ENCODE assay signal across 9 mouse cellular contexts in genomic region chr4:143118843-143119242, GRCm38 (mm10).
DNase-seq lines count a peak whose midpoint lies in the region; ATAC-seq and TF ChIP-seq lines count a peak whose summit lies in the region.
"Had no signal": no experiment of that assay in that cellular context is flagged by ENCODE, and none has a peak within 500 bp of the region (broad histone marks: within the 10 kb centered on the region; RNA-seq: fewer than 3 reads in every experiment).

No protein-coding gene starts in this region.

- H3K27ac ChIP-seq in left cerebral cortex, adult 2 months, result no peak overlapping the region
- no peak overlapping the region for H3K27ac ChIP-seq in intestine, postnatal 0 days (ENCODE audit: low read depth, low read length)
- H3K27ac ChIP-seq in forebrain, embryonic 15.5 days (replicated peaks), result no peak overlapping the region
- H3K27ac ChIP-seq in midbrain, embryonic 16.5 days (ENCODE audit: low read length), result no peak overlapping the region

- WGBS in lung, adult 2 months, result 3% methylated on average over 4 of the region's 4 CpGs
- 58% methylated on average over 4 of the region's 4 CpGs for WGBS in intestine, postnatal 0 days
- 56% methylated on average over 4 of the region's 4 CpGs for WGBS in forebrain, embryonic 15.5 days
- WGBS in midbrain, embryonic 16.5 days, result 56% methylated on average over 4 of the region's 4 CpGs

- H3K4me1 ChIP-seq in lung, adult 2 months (ENCODE audit: control insufficient read depth, insufficient read depth, low read length), result peaks cover 9% of the 10 kb centered on the region
- H3K4me1 ChIP-seq in intestine, postnatal 0 days (replicated peaks; ENCODE audit: control insufficient read depth, insufficient read depth, low read length), result no peaks in the 10 kb centered on the region
- peaks cover 19% of the 10 kb centered on the region for H3K4me1 ChIP-seq in forebrain, embryonic 15.5 days
- H3K4me1 ChIP-seq in midbrain, embryonic 16.5 days (ENCODE audit: control insufficient read depth, insufficient read depth, low read length), result peaks cover 18% of the 10 kb centered on the region; the same call in 1 of the 2 replicates

- no peak overlapping the region for H3K4me2 ChIP-seq in intestine, postnatal 0 days (replicated peaks; ENCODE audit: low read depth)
- H3K4me2 ChIP-seq in forebrain, embryonic 15.5 days (replicated peaks), result no peak overlapping the region
- H3K4me2 ChIP-seq in midbrain, embryonic 16.5 days (ENCODE audit: low read length), result no peak overlapping the region

- H3K9me3 ChIP-seq in intestine, postnatal 0 days (ENCODE audit: control insufficient read depth), result no peaks in the 10 kb centered on the region
- no peaks in the 10 kb centered on the region for H3K9me3 ChIP-seq in forebrain, embryonic 15.5 days
- no peaks in the 10 kb centered on the region for H3K9me3 ChIP-seq in midbrain, embryonic 16.5 days (replicated peaks; ENCODE audit: control insufficient read depth, low read length, poor library complexity, severe bottlenecking)

- no peak for TF ChIP-seq POLR2A in lung, adult 2 months (IDR thresholded peaks at IDR 0.05; ENCODE audit: borderline replicate concordance, extremely low read depth, low read depth, low read length)

- DNase-seq in left cerebral cortex, postnatal 10 days (ENCODE audit: extremely low spot score in 1 of 2, low spot score in 2 of 2), result peak; percentile 46 to 54
- DNase-seq in left cerebral cortex, adult 2 months (ENCODE audit: extremely low spot score in 1 of 2, low spot score in 2 of 2), result no peak
- peak; percentile 68 to 76 for DNase-seq in heart, adult 9 months (ENCODE audit: low spot score in 2 of 2)
- DNase-seq in lung, adult 2 months, result peak; percentile 76

- TF ChIP-seq CTCF in left cerebral cortex, adult 2 months (IDR thresholded peaks at IDR 0.05), result no peak
- no peak for TF ChIP-seq CTCF in lung, adult 2 months (IDR thresholded peaks at IDR 0.05; ENCODE audit: insufficient read depth, low read length)
- no peak for TF ChIP-seq CTCF in intestine, postnatal 0 days (IDR thresholded peaks at IDR 0.05; ENCODE audit: low read depth)

- no peaks in the 10 kb centered on the region for H3K27me3 ChIP-seq in intestine, postnatal 0 days (replicated peaks; ENCODE audit: control insufficient read depth, insufficient read depth, low read length)
- no peaks in the 10 kb centered on the region for H3K27me3 ChIP-seq in forebrain, embryonic 15.5 days
- H3K27me3 ChIP-seq in midbrain, embryonic 16.5 days (ENCODE audit: control insufficient read depth, insufficient read depth, low read depth, low read length), result no peaks in the 10 kb centered on the region

- no peak overlapping the region for H3K4me3 ChIP-seq in left cerebral cortex, adult 2 months
- no peak overlapping the region for H3K4me3 ChIP-seq in lung, adult 2 months (replicated peaks; ENCODE audit: extremely low read depth, low read depth, low read length)
- no peak overlapping the region for H3K4me3 ChIP-seq in intestine, postnatal 0 days (ENCODE audit: low read depth, low read length)
- no peak overlapping the region for H3K4me3 ChIP-seq in forebrain, embryonic 15.5 days
- H3K4me3 ChIP-seq in midbrain, embryonic 16.5 days (ENCODE audit: low read depth, low read length), result no peak overlapping the region
- H3K4me3 ChIP-seq: erythroblast, embryonic 14.5 days had no signal

- ATAC-seq in cerebellum, adult (ENCODE audit: insufficient number of reproducible peaks, low FRiP score, low TSS enrichment), result peak; percentile 77
- no peak for ATAC-seq in intestine, postnatal 0 days
- ATAC-seq in forebrain, embryonic 15.5 days (replicated peaks), result no peak
- no peak for ATAC-seq in midbrain, embryonic 16.5 days

- H3K9ac ChIP-seq in intestine, postnatal 0 days (ENCODE audit: low read depth, low read length), result no peak overlapping the region
- no peak overlapping the region for H3K9ac ChIP-seq in forebrain, embryonic 15.5 days (replicated peaks)
- H3K9ac ChIP-seq in midbrain, embryonic 16.5 days (ENCODE audit: low read depth, low read length), result no peak overlapping the region

- intact Hi-C loops in left cerebral cortex, postnatal 10 days (cut with DNase I), result no loop called here
- intact Hi-C loops in left cerebral cortex, adult 2 months (cut with DNase I), result no loop called here

- H3K36me3 ChIP-seq in intestine, postnatal 0 days (ENCODE audit: control insufficient read depth, insufficient read depth), result peaks cover 12% of the 10 kb centered on the region; the same call in 1 of the 2 replicates
- no peaks in the 10 kb centered on the region for H3K36me3 ChIP-seq in forebrain, embryonic 15.5 days
- H3K36me3 ChIP-seq in midbrain, embryonic 16.5 days (ENCODE audit: control insufficient read depth, insufficient read depth, low read length), result no peaks in the 10 kb centered on the region

Comparison
In these comparisons a context has a peak if more than half of its experiments do, and no peak if none do; other contexts are left out.
1. DNase-seq: peak in left cerebral cortex, postnatal 10 days (2 of 2), heart, adult 9 months (2 of 2) and lung, adult 2 months (single experiment); none in left cerebral cortex, adult 2 months (0 of 2).